Mouse (Mus musculus) E14TG2a.4 (cell line): ENCODE results near the gene Pacsin1.

Source experiments
- H3K27me3 ChIP-seq: 2 replicates; pipeline ENCODE4 v1.6.1; 2014; ENCODE audit warnings: low read length, control low read depth; ENCODE audit not compliant: insufficient read depth
- H3K36me3 ChIP-seq: 2 replicates; pipeline ENCODE4 v1.6.1; 2014; ENCODE audit warnings: low read length, control low read depth; ENCODE audit not compliant: insufficient read depth
- H3K4me1 ChIP-seq: replicated peaks from 2 replicates; pipeline ENCODE4 v1.6.1; 2014; ENCODE audit warnings: low read depth, low read length, control low read depth
- H3K4me3 ChIP-seq: replicated peaks from 2 replicates; pipeline ENCODE4 v1.5.1; 2014; ENCODE audit warnings: mild to moderate bottlenecking, low read length
- H3K9me3 ChIP-seq: 2 replicates; pipeline ENCODE4 v1.6.1; 2014; ENCODE audit warnings: low read length, control low read depth
- CTCF ChIP-seq: conservative IDR thresholded peaks from 2 replicates; pipeline ENCODE4 v1.5.1; 2014; ENCODE audit warnings: low read length
- NANOG ChIP-seq: IDR thresholded peaks from 2 replicates; pipeline ENCODE4 v1.6.1; 2014; ENCODE audit warnings: borderline replicate concordance, low read length, mixed read lengths
- POU5F1 ChIP-seq: IDR thresholded peaks from 2 replicates; pipeline ENCODE4 v1.6.1; 2014; ENCODE audit warnings: low read length, borderline replicate concordance

The Pacsin1 gene

GRCm38 (mm10) chr17:27621705-27622531 lies 33.4 kb upstream of the Pacsin1 start:
- H3K4me3 ChIP-seq = peak overlapping the region; percentile 92
- peaks cover 31% of the 10 kb centered on the region for H3K36me3 ChIP-seq
- H3K27me3 ChIP-seq = no peaks in the 10 kb centered on the region
- no peaks in the 10 kb centered on the region for H3K9me3 ChIP-seq
- TF ChIP-seq NANOG (no peak), CTCF (no peak), POU5F1 (no peak)
- peaks cover 84% of the 10 kb centered on the region for H3K4me1 ChIP-seq

DNA sequence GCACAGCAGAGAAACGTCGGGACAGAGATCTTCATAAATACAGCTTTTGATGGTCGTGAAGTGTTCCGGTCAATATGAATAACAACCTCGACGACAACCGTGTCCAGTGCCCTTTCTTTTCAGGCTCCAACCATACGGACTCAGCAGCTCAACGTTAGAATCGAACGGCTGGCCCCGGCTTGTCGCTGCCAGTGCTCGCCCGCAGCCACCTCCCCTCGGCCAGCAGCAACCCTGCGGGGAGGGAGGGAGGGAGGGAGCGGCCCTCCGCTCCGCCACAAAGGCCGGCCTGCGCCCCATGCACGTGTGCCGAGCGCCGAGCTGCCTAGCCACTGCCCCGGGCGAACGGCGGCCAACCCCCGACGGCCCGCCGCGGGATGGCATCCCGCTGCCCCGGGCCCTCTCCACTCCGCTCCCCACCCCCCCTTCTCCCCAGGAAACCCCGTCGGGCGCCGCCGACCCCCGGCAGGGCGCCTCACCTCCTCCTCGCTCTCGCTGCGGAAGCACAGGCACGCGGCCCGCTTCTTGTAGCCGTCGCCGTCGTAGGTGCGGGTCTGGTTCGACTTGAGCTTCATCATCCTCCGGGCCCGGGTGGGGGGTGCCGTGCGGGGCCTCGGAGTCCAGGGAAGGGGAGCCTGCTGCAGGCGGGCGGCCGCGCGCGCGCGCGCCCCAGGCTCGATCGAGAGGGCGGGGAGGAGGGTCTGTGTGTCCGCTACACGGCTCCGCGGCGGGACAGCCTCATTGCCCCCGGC lies 32.5 kb upstream of the Pacsin1 start:
- TF ChIP-seq NANOG (no peak), POU5F1 (no peak), CTCF (no peak)
- H3K9me3 ChIP-seq = no peaks in the 10 kb centered on the region
- H3K4me3 ChIP-seq = peak overlapping the region; percentile 92
- H3K27me3 ChIP-seq = no peaks in the 10 kb centered on the region
- H3K36me3 ChIP-seq = peaks cover 26% of the 10 kb centered on the region
- H3K4me1 ChIP-seq = peaks cover 82% of the 10 kb centered on the region

DNA sequence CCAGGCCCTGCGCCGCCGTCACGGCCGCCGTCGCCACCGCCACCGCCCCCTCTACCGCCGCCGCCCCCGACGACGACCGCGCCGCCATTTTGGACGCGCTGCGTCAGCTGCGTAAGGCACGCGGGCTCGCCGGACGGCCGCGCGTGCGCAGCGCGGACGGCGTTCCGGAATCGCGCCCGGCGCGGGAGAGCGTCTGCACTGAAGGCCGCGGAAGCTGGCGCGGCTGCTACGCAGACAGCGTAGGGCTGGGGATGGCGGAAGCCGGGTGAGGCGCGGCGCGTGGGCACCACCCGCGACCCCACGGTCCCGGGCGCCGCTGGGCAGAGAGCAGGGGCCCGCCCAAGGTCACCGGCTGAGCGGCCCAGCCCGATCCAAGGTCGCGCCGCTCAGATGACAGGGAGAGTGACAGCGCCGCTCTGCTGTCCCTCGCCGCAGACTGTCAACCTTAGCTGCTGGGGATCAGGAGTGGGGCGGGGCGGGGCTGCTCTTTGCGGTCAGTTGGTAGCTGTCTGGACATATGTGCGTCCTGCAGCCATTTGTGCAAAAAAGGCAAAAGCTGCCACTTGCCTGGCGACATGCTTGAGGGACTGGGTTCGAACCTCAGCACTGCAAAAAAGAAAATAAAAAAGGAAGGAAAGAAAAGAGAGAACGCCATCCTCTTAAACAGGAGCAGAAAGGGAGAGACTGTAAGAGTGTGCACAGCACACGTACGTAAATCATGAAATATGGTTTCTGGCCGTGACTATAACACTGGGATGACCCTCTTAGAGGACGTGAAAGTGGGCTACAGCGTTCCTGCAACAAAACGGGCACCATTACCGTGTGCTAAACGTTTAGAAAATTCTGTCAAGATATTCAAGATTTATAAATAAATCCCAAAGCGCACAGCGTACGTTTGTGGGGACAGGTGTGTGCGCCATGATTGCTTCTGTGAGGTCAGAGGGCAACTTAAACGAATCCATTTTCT lies 31.7 kb upstream of the Pacsin1 start, which contains the start of gene Nudt3:
TSS of gene Nudt3 (minus strand) at position 136 of the 967 bp plus-strand sequence.
- no peaks in the 10 kb centered on the region for H3K9me3 ChIP-seq
- no peaks in the 10 kb centered on the region for H3K27me3 ChIP-seq
- H3K4me3 ChIP-seq = peak within 1 kb of the TSS; percentile 92
- TF ChIP-seq NANOG (no peak), POU5F1 (no peak), CTCF (no peak)
- peaks cover 22% of the 10 kb centered on the region for H3K36me3 ChIP-seq
- peaks cover 79% of the 10 kb centered on the region for H3K4me1 ChIP-seq

GRCm38 (mm10) chr17:27625455-27626251 lies 29.7 kb upstream of the Pacsin1 start:
- H3K4me3 ChIP-seq = no peak overlapping the region
- H3K4me1 ChIP-seq = peaks cover 74% of the 10 kb centered on the region
- no peaks in the 10 kb centered on the region for H3K9me3 ChIP-seq
- TF ChIP-seq POU5F1 (no peak), CTCF (no peak), NANOG (no peak)
- peaks cover 25% of the 10 kb centered on the region for H3K36me3 ChIP-seq
- H3K27me3 ChIP-seq = no peaks in the 10 kb centered on the region

DNA sequence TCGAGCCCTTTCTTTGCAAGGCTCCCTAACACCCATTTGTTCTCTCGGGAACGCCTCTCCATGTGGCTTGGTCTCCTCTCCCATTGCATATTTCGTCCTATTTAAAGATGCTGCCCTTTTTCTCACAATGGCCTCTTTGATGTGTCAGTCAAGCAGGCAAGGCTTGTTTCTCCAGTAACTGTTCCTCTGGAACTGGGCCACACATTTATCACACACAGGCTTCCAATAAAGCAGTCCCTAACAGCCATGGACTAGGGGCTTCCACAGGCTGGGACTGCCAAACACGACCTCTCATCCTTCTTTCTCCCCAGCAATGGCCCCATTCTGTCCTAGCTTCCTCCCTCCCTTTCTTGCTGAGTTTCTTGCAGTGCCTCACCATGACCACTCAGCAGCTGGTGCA lies 28.6 kb upstream of the Pacsin1 start:
- H3K4me3 ChIP-seq = 0 out of 2 replicates have a peak overlapping the region, but pooled peaks have one; percentile 2
- TF ChIP-seq POU5F1 (no peak), CTCF (no peak)
- H3K9me3 ChIP-seq = no peaks in the 10 kb centered on the region
- no peaks in the 10 kb centered on the region for H3K27me3 ChIP-seq
- peaks cover 28% of the 10 kb centered on the region for H3K36me3 ChIP-seq
- peaks cover 74% of the 10 kb centered on the region for H3K4me1 ChIP-seq

DNA sequence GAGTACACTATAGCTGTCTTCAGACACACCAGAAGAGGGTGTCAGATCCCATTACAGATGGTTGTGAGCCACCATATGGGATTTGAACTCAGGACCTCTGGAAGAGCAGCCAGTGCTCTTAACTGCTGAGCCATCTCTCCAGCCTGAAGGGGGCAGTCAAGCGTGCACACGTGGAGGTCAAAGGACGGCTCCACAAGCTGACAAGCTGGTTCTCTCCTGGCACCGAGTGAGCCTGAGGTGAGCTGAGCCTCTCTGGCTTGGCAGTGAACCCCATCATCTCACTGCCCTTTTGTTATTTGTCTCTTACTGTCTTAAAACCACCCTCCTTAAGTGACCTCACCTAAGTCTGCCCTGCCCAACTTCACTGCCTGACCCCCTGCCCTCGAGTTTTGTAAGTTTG lies 27.9 kb upstream of the Pacsin1 start:
- peaks cover 35% of the 10 kb centered on the region for H3K36me3 ChIP-seq
- H3K27me3 ChIP-seq = no peaks in the 10 kb centered on the region
- peaks cover 74% of the 10 kb centered on the region for H3K4me1 ChIP-seq
- H3K9me3 ChIP-seq = no peaks in the 10 kb centered on the region
- TF ChIP-seq NANOG = no peak
- TF ChIP-seq CTCF = 0 out of 2 replicates have a peak, but pooled peaks have one; percentile 18
- no peak for TF ChIP-seq POU5F1
- H3K4me3 ChIP-seq = no peak overlapping the region

DNA sequence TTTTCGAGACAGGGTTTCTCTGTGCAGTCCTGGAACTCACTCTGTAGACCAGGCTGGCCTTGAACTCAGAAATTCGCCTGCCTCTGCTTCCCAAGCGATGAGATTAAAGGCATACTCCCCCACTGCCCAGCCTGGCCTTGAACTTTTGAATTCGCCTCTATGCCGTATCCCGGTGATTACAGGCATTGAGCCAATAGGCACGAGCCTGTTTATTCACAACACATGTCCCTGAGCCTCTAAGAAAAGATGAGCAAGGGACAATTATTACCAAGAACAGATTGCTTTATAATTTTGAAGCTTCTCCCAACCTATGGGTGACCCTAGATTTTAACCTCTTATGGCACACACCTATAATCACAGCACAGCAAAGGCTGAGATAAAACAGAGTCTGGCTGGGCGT lies 26.9 kb upstream of the Pacsin1 start:
- H3K9me3 ChIP-seq = no peaks in the 10 kb centered on the region
- no peak overlapping the region for H3K4me3 ChIP-seq
- peaks cover 82% of the 10 kb centered on the region for H3K4me1 ChIP-seq
- H3K36me3 ChIP-seq = peaks cover 45% of the 10 kb centered on the region
- TF ChIP-seq CTCF = no peak
- H3K27me3 ChIP-seq = no peaks in the 10 kb centered on the region
